Mouse (Mus musculus) lung, embryonic 14.5 days (tissue): Measurements from ENCODE around the gene Morn1. TPM values are rescaled to one million over a fixed set of nuclear protein-coding genes. Genes with fewer than 3 reads are reported as not detected.

Source experiments
- ATAC-seq: fragments of 200-750 bp; cut with Nextera tagmentation; 2 replicates; pipeline ENCODE4 v1.8.0; 2017; ENCODE audit warnings: mild to moderate bottlenecking, moderate TSS enrichment, moderate library complexity; ENCODE audit not compliant: insufficient read depth
- DNase-seq: peaks from one replicate; pipeline ENCODE4 v3.0.0-alpha.2; 2015
- H3K27ac ChIP-seq: fragments of 300-500 bp; sonication (generic); 2 replicates; pipeline ENCODE4 v1.5.1; 2014; ENCODE audit warnings: low read depth, mild to moderate bottlenecking, moderate library complexity
- H3K27me3 ChIP-seq: fragments of 300-500 bp; sonication (generic); 2 replicates; pipeline ENCODE4 v1.6.1; 2014; ENCODE audit warnings: low read length, control low read depth; ENCODE audit not compliant: insufficient read depth
- H3K36me3 ChIP-seq: fragments of 300-500 bp; sonication (generic); 2 replicates; pipeline ENCODE4 v1.6.1; 2014; ENCODE audit warnings: control low read depth; ENCODE audit not compliant: insufficient read depth
- H3K4me1 ChIP-seq: fragments of 300-500 bp; sonication (generic); 2 replicates; pipeline ENCODE4 v1.6.1; 2014; ENCODE audit warnings: antibody characterized with exemption, control low read depth; ENCODE audit not compliant: insufficient read depth
- H3K4me2 ChIP-seq: fragments of 300-500 bp; sonication (generic); 2 replicates; pipeline ENCODE4 v1.6.1; 2014; ENCODE audit warnings: mild to moderate bottlenecking
- H3K4me3 ChIP-seq: fragments of 300-500 bp; sonication (generic); 2 replicates; pipeline ENCODE4 v1.5.1; 2014; ENCODE audit warnings: low read depth, low read length
- H3K9ac ChIP-seq: fragments of 300-500 bp; sonication (generic); 2 replicates; pipeline ENCODE4 v1.6.1; 2014
- H3K9me3 ChIP-seq: fragments of 300-500 bp; sonication (generic); 2 replicates; pipeline ENCODE4 v1.6.1; 2016; ENCODE audit warnings: low read depth, low read length, control low read depth
- CTCF ChIP-seq: IDR thresholded peaks from 2 replicates; pipeline ENCODE4 v1.5.1; 2016; ENCODE audit warnings: antibody characterized with exemption, low read depth
- WGBS: fragments of 180-500 bp; shearing (Covaris S2); extraction: QIAGEN DNeasy Blood & Tissue Kit; methylation state at CpG from one replicate; pipeline ENCODE4 v1.1.7; 2014; 5-methylcytosine and 5-hydroxymethylcytosine counted together
- polyA plus RNA-seq: library from polyadenylated mRNA; unstranded; fragments of >200 nt; fragmentation: Nextera tagmentation; extraction: Ambion mirVana; gene quantifications from 2 replicates; pipeline ENCODE4 v1.2.1, GENCODE M21; 2014

Gene Morn1
- polyA plus RNA-seq, 1 experiment from 2014 or later: 5.2 TPM

DNA sequence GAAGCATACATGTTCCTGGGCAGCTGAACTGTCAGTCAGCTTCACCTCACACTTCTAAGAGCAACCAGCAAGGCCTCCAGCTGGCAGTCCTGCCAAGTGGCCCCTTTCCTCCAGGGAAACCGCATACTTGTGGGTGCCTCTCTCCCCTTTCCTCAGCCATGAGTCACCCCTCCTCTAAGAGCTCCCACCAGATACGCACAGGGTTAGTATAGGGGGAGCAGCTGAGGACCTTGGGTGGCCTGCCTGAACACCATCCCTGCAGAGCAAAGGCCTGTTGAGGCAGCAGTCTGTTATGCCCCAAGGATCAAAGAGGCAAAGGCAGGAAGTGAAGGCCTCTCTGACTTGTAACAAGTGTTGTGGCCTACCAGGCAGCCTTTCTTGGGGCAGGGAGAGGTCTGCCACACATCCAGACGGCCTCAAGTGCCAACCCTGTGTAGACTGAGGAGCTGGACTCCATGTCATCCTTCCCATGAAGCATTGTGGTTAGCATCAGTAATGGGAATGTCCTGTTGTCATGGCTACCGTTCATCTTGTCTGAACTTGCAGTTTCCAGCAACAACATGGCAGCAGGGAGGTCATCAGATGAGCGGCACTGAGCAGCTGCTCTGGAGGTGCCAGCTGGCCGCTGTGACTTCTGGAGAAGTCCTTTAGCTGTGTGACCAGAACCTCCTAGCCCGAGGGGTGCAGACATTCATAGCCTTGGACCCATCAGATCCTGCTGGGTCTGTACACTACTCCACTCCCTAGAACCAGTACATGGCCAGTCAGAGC lies 40.4 kb downstream of the Morn1 start:
- no peak for TF ChIP-seq CTCF
- Histone ChIP-seq H3K4me1 (peaks cover 24% of the 10 kb centered on the region), H3K4me3 (no peak overlapping the region), H3K27ac (no peak overlapping the region), H3K4me2 (no peak overlapping the region), H3K9ac (no peak overlapping the region), H3K36me3 (no peaks in the 10 kb centered on the region), H3K27me3 (no peaks in the 10 kb centered on the region), H3K9me3 (no peaks in the 10 kb centered on the region)
- no peak for ATAC-seq
- 53% methylated on average over 7 of the region's 7 CpGs for WGBS
- DNase-seq: no peak

DNA sequence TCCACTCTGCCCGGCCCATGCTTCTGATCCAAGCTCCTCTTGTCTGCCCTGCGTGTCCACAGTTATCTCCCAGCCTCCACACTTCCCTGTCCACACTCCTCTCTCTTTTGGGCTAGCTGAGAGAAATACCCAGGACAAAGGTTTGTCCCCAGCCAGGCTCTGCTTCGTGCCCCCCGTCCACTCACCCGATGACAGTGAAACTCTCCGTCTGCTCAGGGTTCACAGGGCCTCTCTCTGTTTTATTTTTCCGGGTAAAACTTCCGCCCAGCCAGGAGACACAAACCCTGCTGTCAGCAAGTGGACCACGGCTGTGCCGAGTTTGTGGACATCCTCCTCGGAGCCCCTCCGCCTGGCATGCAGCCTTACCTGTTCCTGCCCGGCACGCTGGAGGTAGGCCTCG lies 42.0 kb downstream of the Morn1 start:
- Histone ChIP-seq H3K4me1 (peaks cover 15% of the 10 kb centered on the region), H3K9ac (no peak overlapping the region), H3K4me2 (no peak overlapping the region), H3K4me3 (no peak overlapping the region), H3K27me3 (no peaks in the 10 kb centered on the region), H3K27ac (no peak overlapping the region), H3K36me3 (no peaks in the 10 kb centered on the region), H3K9me3 (no peaks in the 10 kb centered on the region)
- ATAC-seq: no peak
- no peak for TF ChIP-seq CTCF
- WGBS: 76% methylated on average over 15 of the region's 15 CpGs
- no peak for DNase-seq

DNA sequence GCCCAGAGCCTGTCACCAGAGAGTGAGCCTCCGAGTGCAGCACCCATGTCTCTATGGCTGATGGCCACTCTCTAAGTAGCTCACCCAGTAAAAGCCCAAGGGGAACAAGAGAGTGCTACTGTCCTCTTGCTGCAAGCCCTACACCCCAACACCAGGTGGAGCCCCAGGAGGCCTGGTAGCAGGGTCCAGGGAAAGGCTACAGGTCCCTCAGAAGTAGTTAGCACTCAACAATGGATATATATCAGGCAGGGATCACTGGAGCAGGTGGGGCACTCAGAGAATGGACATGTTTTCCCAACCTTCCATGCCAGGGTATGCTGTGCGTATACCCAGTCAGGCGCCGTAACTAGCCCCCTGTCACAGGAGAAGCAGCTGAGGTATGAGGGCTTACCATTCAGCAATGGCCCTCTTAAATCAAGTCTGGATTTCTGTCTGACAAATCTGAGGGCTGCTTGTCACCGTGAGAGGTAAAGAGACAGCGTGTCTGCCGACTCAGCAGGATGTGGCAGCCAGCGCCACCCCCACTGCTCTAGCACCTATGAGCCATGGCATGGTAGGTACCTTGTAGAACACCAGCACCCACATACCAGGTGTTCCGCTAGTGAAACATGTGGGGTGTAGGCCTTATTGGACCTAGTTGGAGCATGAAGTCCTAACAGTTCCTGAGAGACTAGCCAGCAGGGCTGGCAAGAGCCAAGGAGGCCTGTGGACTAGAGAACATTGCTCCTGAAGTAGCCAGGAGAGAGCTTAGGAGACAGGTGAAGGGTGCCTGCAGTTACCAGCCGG lies 42.9 kb downstream of the Morn1 start:
- Histone ChIP-seq H3K9me3 (no peaks in the 10 kb centered on the region), H3K4me2 (no peak overlapping the region), H3K36me3 (no peaks in the 10 kb centered on the region), H3K4me3 (no peak overlapping the region), H3K4me1 (peaks cover 24% of the 10 kb centered on the region), H3K9ac (no peak overlapping the region), H3K27me3 (no peaks in the 10 kb centered on the region), H3K27ac (peak overlapping the region; percentile 71; the same call in 1 of the 2 replicates)
- DNase-seq: no peak
- 89% methylated on average over 10 of the region's 10 CpGs for whole genome bisulfite sequencing
- ATAC-seq: no peak
- peak; percentile 59 for TF ChIP-seq CTCF

DNA sequence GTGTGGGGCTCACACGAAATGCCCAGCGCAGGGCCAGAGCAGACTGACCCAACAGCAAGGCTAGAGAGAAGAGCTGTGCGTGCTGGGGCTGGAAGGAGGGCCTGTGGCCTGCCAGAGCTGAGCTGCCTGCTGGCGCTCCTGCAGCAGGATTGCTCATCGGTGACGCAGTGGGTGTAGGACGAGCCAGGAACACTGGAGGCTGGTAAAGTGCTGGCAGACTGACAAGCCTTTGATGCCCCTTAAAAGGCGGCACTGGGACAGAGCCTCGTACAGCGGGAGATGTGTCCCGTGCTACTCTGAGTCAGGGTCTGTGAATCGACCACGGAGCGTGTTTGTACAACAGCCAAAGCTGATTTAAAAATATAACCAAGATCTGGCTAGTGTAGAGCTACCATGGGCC lies 43.6 kb downstream of the Morn1 start:
- DNase-seq (peak; percentile 73), ATAC-seq (no peak)
- H3K27ac ChIP-seq: peak overlapping the region; percentile 71

GRCm38 (mm10) chr4:155130616-155131015 lies 44.2 kb downstream of the Morn1 start:
- H3K4me3 ChIP-seq: no peak overlapping the region
- no peak for TF ChIP-seq CTCF
- no peak for DNase-seq
- 51% methylated on average over 7 of the region's 7 CpGs for WGBS
- peak overlapping the region; percentile 71 for H3K27ac ChIP-seq
- ATAC-seq: no peak
- H3K9me3 ChIP-seq: no peaks in the 10 kb centered on the region
- H3K4me1 ChIP-seq: peaks cover 31% of the 10 kb centered on the region
- no peak overlapping the region for H3K9ac ChIP-seq
- no peak overlapping the region for H3K4me2 ChIP-seq
- H3K27me3 ChIP-seq: no peaks in the 10 kb centered on the region
- no peaks in the 10 kb centered on the region for H3K36me3 ChIP-seq

More for the DNA sequence above, 43.6 kb downstream of the Morn1 start:
- H3K4me2 ChIP-seq: no peak overlapping the region
- H3K9ac ChIP-seq: no peak overlapping the region
- no peaks in the 10 kb centered on the region for H3K9me3 ChIP-seq
- no peak overlapping the region for H3K4me3 ChIP-seq
- no peaks in the 10 kb centered on the region for H3K36me3 ChIP-seq
- H3K4me1 ChIP-seq: peaks cover 31% of the 10 kb centered on the region
- TF ChIP-seq CTCF: no peak
- no peaks in the 10 kb centered on the region for H3K27me3 ChIP-seq
- 57% methylated on average over 14 of the region's 14 CpGs for WGBS

DNA sequence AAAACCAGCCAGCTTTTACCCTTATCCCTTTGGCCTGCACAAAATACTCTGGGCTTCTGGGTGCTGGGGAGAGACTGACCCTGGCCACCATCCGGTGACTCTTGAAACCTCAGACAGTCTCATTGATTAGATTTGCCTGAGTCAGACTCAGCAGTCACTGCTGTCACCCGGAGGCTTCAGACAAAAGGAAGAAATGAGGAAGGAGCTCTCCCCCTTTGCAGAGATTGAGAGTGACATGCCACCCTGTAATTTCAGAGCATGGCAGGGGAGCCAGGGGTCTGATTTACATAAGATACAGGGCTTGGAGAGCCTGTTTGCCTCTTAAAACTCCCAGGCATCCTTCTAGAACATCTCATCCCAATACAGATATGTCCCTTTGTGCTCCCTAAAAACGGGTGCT lies 46.8 kb downstream of the Morn1 start:
- ATAC-seq: no peak
- H3K4me2 ChIP-seq: no peak overlapping the region; the same call in 1 of the 2 replicates

DNA sequence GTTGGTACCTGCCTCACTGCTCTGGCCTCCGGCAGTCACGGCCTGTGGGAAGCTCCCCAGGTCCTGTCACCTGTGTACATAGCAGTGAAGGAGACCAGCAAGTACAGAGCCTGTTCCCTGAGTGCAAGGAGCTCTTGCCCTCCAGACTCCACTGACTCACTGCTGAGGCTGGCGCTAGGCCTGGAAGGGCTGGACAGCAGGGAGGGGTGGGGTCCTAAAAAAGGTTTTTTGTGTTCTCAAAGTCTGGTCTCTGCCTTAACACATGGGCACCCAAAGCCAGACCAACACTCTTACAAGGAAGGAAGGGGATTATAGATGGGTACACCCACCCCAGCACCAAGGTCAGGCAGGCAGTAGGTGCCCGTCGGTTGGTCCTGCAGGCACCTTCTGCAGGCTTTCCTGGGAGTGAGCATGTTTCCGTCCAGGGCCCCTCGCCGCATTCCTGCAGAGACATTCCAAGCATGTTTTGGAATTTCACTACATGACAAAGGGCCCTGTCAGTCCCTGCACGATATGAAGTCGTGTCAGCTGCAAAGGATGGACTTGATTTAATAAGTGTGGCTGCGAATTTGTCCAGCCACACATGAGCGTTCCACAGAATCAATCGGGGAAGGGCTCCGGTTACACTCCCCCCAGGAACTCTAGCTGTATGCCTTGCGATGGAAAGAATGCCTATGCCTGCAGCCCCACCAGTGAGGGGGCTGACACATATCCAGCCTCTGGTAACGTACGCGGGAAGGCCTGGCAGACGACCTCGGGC lies 47.5 kb downstream of the Morn1 start:
- Histone ChIP-seq H3K4me3 (no peak overlapping the region), H3K27me3 (no peaks in the 10 kb centered on the region), H3K36me3 (no peaks in the 10 kb centered on the region), H3K9me3 (no peaks in the 10 kb centered on the region), H3K4me1 (peaks cover 36% of the 10 kb centered on the region), H3K9ac (no peak overlapping the region), H3K4me2 (peak overlapping the region; percentile 31), H3K27ac (peak overlapping the region; percentile 91)
- TF ChIP-seq CTCF: no peak
- 11% methylated on average over 20 of the region's 20 CpGs for WGBS
- DNase-seq (peak; percentile 82), ATAC-seq (peak; percentile 72)

More for the DNA sequence above, 46.8 kb downstream of the Morn1 start:
- WGBS: 24% methylated on average over 3 of the region's 3 CpGs
- Histone ChIP-seq H3K36me3 (no peaks in the 10 kb centered on the region), H3K27me3 (no peaks in the 10 kb centered on the region), H3K9ac (no peak overlapping the region), H3K27ac (peak overlapping the region; percentile 91), H3K4me3 (no peak overlapping the region), H3K4me1 (peaks cover 36% of the 10 kb centered on the region), H3K9me3 (no peaks in the 10 kb centered on the region)
- no peak for TF ChIP-seq CTCF
- no peak for DNase-seq
